Comparison of ENCODE assay signal across 8 mouse cellular contexts in genomic region chr4:44011799-44012198, GRCm38 (mm10). TPM values are rescaled to one million over a fixed set of nuclear protein-coding genes. Genes with fewer than 3 reads are reported as not detected.
DNase-seq lines count a peak whose midpoint lies in the region; ATAC-seq and TF ChIP-seq lines count a peak whose summit lies in the region.

No protein-coding gene starts in this region.

- no peak for DNase-seq in lung, postnatal 0 days (ENCODE audit: low spot score)
- DNase-seq in lung, postnatal 4 days: no peak
- no peak for DNase-seq in limb, embryonic 11.5 days (ENCODE audit: low spot score)
- no peak for DNase-seq in layer of hippocampus, postnatal 25 days (ENCODE audit: extremely low spot score in 1 of 2, low spot score in 1 of 2)
- no peak for DNase-seq in testis, postnatal 14 days (ENCODE audit: low spot score)
- DNase-seq in spleen, adult 12 weeks (ENCODE audit: low spot score): no peak

- peaks cover 8% of the 10 kb centered on the region; the same call in 1 of the 2 replicates for H3K4me1 ChIP-seq in lung, postnatal 0 days (ENCODE audit: insufficient read depth, low read depth, low read length)
- H3K4me1 ChIP-seq in embryonic facial prominence, embryonic 13.5 days: peaks cover 28% of the 10 kb centered on the region
- H3K4me1 ChIP-seq in limb, embryonic 11.5 days (ENCODE audit: control insufficient read depth, insufficient read depth, low read length): peaks cover 6% of the 10 kb centered on the region; the same call in 1 of the 2 replicates
- peaks cover 17% of the 10 kb centered on the region; the same call in 1 of the 2 replicates for H3K4me1 ChIP-seq in stomach, embryonic 14.5 days (ENCODE audit: control insufficient read depth, insufficient read depth, low read length)

- WGBS in lung, postnatal 0 days: 81% methylated on average over 3 of the region's 3 CpGs
- WGBS in embryonic facial prominence, embryonic 13.5 days: 83% methylated on average over 3 of the region's 3 CpGs
- WGBS in limb, embryonic 11.5 days: 83% methylated on average over 3 of the region's 3 CpGs
- WGBS in stomach, embryonic 14.5 days: 83% methylated on average over 3 of the region's 3 CpGs

- ATAC-seq in lung, postnatal 0 days: no peak
- ATAC-seq in embryonic facial prominence, embryonic 13.5 days (ENCODE audit: insufficient number of reproducible peaks, insufficient read depth, low FRiP score, low TSS enrichment, low read depth): no peak
- ATAC-seq in limb, embryonic 11.5 days (ENCODE audit: insufficient number of reproducible peaks, low FRiP score, low TSS enrichment, low read depth): no peak
- no peak for ATAC-seq in stomach, embryonic 14.5 days (ENCODE audit: insufficient number of reproducible peaks, insufficient read depth, low FRiP score, low read depth)

- H3K4me3 ChIP-seq in lung, postnatal 0 days (ENCODE audit: low read depth, low read length): peak overlapping the region; percentile 96
- H3K4me3 ChIP-seq in embryonic facial prominence, embryonic 13.5 days: peak overlapping the region; percentile 61
- H3K4me3 ChIP-seq in limb, embryonic 11.5 days (ENCODE audit: low read depth, low read length): peak overlapping the region; percentile 85
- peak overlapping the region; percentile 97 for H3K4me3 ChIP-seq in stomach, embryonic 14.5 days (ENCODE audit: low read depth, low read length)

- no peaks in the 10 kb centered on the region for H3K36me3 ChIP-seq in lung, postnatal 0 days (ENCODE audit: insufficient read depth, low read length)
- H3K36me3 ChIP-seq in embryonic facial prominence, embryonic 13.5 days: 0 out of 2 replicates have a peak, but pooled peaks cover 3% of the 10 kb centered on the region
- H3K36me3 ChIP-seq in limb, embryonic 11.5 days (ENCODE audit: control insufficient read depth, insufficient read depth, low read length): 0 out of 2 replicates have a peak, but pooled peaks cover 2% of the 10 kb centered on the region
- H3K36me3 ChIP-seq in stomach, embryonic 14.5 days (ENCODE audit: control insufficient read depth, insufficient read depth, low read length): no peaks in the 10 kb centered on the region; the same call in 1 of the 2 replicates

- no peak for TF ChIP-seq EP300 in lung, postnatal 0 days (IDR thresholded peaks at IDR 0.05)

- peak overlapping the region; percentile 36 for H3K9ac ChIP-seq in lung, postnatal 0 days (replicated peaks; ENCODE audit: low read depth)
- peak overlapping the region; percentile 74 for H3K9ac ChIP-seq in embryonic facial prominence, embryonic 13.5 days
- peak overlapping the region; percentile 36; the same call in 1 of the 2 replicates for H3K9ac ChIP-seq in limb, embryonic 11.5 days (ENCODE audit: low read length)
- H3K9ac ChIP-seq in stomach, embryonic 14.5 days (replicated peaks; ENCODE audit: low read depth, low read length): no peak overlapping the region

- H3K27me3 ChIP-seq in lung, postnatal 0 days (replicated peaks; ENCODE audit: insufficient read depth, low read length): no peaks in the 10 kb centered on the region
- no peaks in the 10 kb centered on the region for H3K27me3 ChIP-seq in embryonic facial prominence, embryonic 13.5 days
- H3K27me3 ChIP-seq in limb, embryonic 11.5 days (ENCODE audit: control insufficient read depth, insufficient read depth, low read length): no peaks in the 10 kb centered on the region
- H3K27me3 ChIP-seq in stomach, embryonic 14.5 days (ENCODE audit: control insufficient read depth, insufficient read depth, low read length): no peaks in the 10 kb centered on the region

- TF ChIP-seq CTCF in lung, postnatal 0 days (IDR thresholded peaks at IDR 0.05): no peak

- H3K9me3 ChIP-seq in lung, postnatal 0 days (ENCODE audit: low read length): no peaks in the 10 kb centered on the region
- H3K9me3 ChIP-seq in embryonic facial prominence, embryonic 13.5 days: no peaks in the 10 kb centered on the region
- no peaks in the 10 kb centered on the region for H3K9me3 ChIP-seq in limb, embryonic 11.5 days (ENCODE audit: control insufficient read depth, low read length)
- no peaks in the 10 kb centered on the region for H3K9me3 ChIP-seq in stomach, embryonic 14.5 days (ENCODE audit: control insufficient read depth, low read depth, low read length)

- peak overlapping the region; percentile 68 for H3K27ac ChIP-seq in lung, postnatal 0 days (ENCODE audit: low read length)
- peak overlapping the region; percentile 58; the same call in 1 of the 2 replicates for H3K27ac ChIP-seq in embryonic facial prominence, embryonic 13.5 days
- no peak overlapping the region for H3K27ac ChIP-seq in limb, embryonic 11.5 days (replicated peaks; ENCODE audit: low read depth, low read length)
- no peak overlapping the region for H3K27ac ChIP-seq in stomach, embryonic 14.5 days (ENCODE audit: low read length)

- peak overlapping the region; percentile 79 for H3K4me2 ChIP-seq in lung, postnatal 0 days (replicated peaks; ENCODE audit: low read depth, low read length)
- H3K4me2 ChIP-seq in embryonic facial prominence, embryonic 13.5 days: peak overlapping the region; percentile 89
- peak overlapping the region; percentile 70 for H3K4me2 ChIP-seq in limb, embryonic 11.5 days (ENCODE audit: low read depth, severe bottlenecking)
- peak overlapping the region; percentile 89 for H3K4me2 ChIP-seq in stomach, embryonic 14.5 days (replicated peaks; ENCODE audit: low read depth, low read length)

RNA-seq across cellular contexts. Expression of gene Clta, which starts 7.5 kb away (rescaled TPM):
- polyA plus RNA-seq in lung, postnatal 0 days (2015; fragmentation: Nextera tagmentation; extraction: Ambion mirVana): 209 and 221 TPM in 2 replicates
- polyA plus RNA-seq in embryonic facial prominence, embryonic 13.5 days (2015; fragmentation: Nextera tagmentation; extraction: Ambion mirVana): 252 and 284 TPM in 2 replicates
- 251 and 264 TPM in 2 replicates for polyA plus RNA-seq in limb, embryonic 11.5 days (2014; fragmentation: Nextera tagmentation; extraction: Ambion mirVana)
- polyA plus RNA-seq in stomach, embryonic 14.5 days (2014; fragmentation: Nextera tagmentation; extraction: Ambion mirVana): 234 and 237 TPM in 2 replicates
- 100 to 1,000 TPM; 273 to 308 TPM for total RNA-seq in layer of hippocampus, postnatal 25 days (2021)

RNA-seq across cellular contexts. Expression of gene Ccin, which starts 28.5 kb away (rescaled TPM):
- polyA plus RNA-seq in lung, postnatal 0 days (2015; fragmentation: Nextera tagmentation; extraction: Ambion mirVana): not detected in 2 replicates
- polyA plus RNA-seq in embryonic facial prominence, embryonic 13.5 days (2015; fragmentation: Nextera tagmentation; extraction: Ambion mirVana): not detected in 2 replicates
- polyA plus RNA-seq in limb, embryonic 11.5 days (2014; fragmentation: Nextera tagmentation; extraction: Ambion mirVana): not detected in 2 replicates
- polyA plus RNA-seq in stomach, embryonic 14.5 days (2014; fragmentation: Nextera tagmentation; extraction: Ambion mirVana): not detected in 2 replicates
- not detected for total RNA-seq in layer of hippocampus, postnatal 25 days (2021)

RNA-seq across cellular contexts. Expression of gene Glipr2, which starts 54.6 kb away (rescaled TPM):
- 37.9 and 41.4 TPM in 2 replicates for polyA plus RNA-seq in lung, postnatal 0 days (2015; fragmentation: Nextera tagmentation; extraction: Ambion mirVana)
- 63.0 and 71.6 TPM in 2 replicates for polyA plus RNA-seq in embryonic facial prominence, embryonic 13.5 days (2015; fragmentation: Nextera tagmentation; extraction: Ambion mirVana)
- 70.4 and 75.2 TPM in 2 replicates for polyA plus RNA-seq in limb, embryonic 11.5 days (2014; fragmentation: Nextera tagmentation; extraction: Ambion mirVana)
- polyA plus RNA-seq in stomach, embryonic 14.5 days (2014; fragmentation: Nextera tagmentation; extraction: Ambion mirVana): 117 and 121 TPM in 2 replicates
- total RNA-seq in layer of hippocampus, postnatal 25 days (2021): 1 to 10 TPM; 2.2 to 3.1 TPM

Comparison
In these comparisons a context has a peak if more than half of its experiments do, and no peak if none do; other contexts are left out.
1. H3K27ac ChIP-seq: peak in lung, postnatal 0 days (single experiment) and embryonic facial prominence, embryonic 13.5 days (single experiment); none in limb, embryonic 11.5 days (single experiment) and stomach, embryonic 14.5 days (single experiment).
2. Peak in every context shown above with its lines, with median percentiles within 50 percentile points of each other: H3K4me2 ChIP-seq and H3K4me3 ChIP-seq.